Mouse (Mus musculus) urinary bladder, postnatal 4 days (tissue): Measurements from ENCODE around the gene Spry1.
"Not testable (repeated sequence)": the region's sequence is repeated elsewhere in the genome, so short reads cannot be mapped to it uniquely, and the experiment has no call there.

Experiments used
- DNase-seq, 2 experiments: peaks; one replicate each; pipeline ENCODE4 v3.0.0; 2021 to 2022; ENCODE audit warnings: low spot score in 2 of 2

Gene Spry1

DNA sequence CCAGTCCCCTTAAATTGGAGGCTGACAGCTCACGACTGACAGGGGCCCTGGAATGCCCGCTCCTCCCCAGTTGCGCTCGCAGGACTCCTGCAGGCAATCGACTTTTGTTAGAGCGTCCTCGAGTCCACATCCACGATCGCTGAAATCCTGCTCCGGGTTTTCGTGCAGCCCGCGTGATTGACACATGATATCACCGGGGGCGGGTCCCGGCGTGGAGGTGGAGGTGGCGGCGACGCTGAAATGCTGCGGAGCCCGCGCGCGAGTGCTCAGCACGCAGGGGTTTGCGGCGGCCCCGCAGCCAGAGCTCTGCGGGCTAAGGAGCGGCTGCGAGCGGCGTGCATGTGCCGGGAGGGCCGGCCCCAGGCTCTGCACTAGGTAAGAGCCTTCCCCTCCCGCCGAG, at the start of gene Spry1:
Gene Spry1 (plus strand): TSS at position 258 of the 400 bp plus-strand sequence.
- DNase-seq: peak; percentile 91 to 95

DNA sequence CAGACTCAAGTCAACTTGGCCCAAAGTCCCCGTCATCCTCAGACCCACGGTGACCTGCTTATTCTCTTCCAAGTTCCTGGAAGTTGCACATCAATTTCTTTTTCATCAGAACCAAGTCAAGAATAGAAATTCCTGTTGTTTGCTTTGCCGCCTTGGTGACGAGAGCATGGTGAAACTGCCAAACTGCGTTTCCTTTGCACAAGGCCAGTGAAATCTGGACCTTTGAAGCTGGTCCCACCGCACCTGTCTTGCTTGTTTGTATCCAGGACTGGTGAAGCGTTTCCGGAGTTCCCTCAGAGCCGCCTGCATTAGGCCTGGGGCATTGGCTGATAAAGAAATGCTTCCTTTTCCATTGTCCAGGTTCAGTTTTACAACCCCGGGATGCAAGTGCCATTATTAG, 44.0 kb upstream of the Spry1 start:
- DNase-seq: no peak

DNA sequence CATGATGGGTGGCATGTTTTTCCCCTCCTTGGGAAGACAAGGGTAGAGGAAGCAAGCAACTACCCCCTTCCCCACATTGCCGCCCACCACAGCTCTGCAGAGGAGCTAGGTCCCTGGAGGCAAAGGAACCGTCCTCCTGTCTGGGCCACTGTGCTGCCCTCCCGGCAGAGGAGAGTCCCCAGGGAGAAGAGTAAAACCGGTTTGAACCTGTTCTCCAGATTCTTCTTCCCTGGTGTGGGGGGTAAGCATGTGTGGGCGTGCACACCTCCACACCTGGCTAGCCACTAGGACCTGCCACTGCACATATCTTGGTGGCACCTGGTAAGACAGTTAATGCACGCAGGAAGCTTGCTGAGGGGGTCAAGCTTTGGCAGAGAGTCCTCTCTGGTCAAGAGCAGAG, 43.2 kb upstream of the Spry1 start:
- no peak for DNase-seq

DNA sequence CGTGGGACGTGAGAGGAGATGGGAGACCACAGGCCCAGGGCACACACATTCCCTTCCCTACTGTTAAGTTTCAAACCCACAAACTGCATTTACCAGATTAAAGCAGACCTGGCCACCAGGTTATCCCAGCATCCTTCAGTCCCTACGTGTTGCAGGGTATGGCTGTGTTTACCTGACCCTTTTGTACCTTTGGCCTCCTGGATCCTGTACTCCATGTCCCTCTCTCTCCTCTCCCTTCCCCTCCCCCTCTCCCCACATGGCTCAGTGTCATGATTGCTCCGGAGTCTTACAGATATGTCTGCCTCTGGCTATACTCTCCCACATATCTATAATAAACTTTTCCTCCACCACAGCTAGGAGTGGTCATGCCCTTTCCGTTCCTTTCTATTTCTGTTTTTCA, 42.5 kb upstream of the Spry1 start:
- DNase-seq: no peak

DNA sequence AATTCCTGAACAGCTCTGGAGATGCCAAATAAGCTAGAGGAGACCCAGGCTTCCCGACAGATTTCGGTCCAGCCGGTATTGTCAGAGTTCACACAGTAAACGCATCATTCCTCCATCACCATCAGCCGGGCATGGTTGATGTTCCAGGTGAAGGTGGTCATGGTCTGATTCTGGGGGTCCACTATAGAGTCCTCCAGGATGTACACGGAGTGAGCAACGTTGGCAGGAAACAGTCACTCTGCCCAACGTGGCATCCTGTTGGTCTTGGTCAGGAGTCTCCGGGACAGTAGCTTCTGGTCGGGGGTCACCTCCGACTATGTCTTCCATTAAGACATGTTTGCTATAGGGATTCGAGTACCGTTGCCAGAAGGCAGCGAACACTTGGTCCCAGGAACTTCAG, 40.1 kb upstream of the Spry1 start:
- DNase-seq: not testable (repeated sequence)

DNA sequence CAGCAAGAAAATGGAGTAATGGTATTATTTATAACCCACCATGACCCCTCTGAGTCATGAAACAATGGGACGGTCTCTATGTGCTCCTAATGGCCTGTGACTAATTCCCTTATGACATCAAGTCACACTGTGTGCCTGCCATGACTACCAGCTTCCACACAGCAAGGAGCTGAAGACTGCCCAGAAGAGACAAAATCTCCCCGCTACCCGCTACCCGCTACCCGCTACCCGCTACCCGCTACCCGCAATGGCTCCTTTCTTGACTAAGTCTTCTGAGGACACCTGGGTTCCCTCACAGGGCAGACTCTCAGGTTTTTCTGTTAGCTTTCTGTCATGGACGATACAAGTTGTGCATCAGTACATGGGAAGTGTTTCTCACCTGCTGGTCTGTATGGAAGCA, 37.4 kb upstream of the Spry1 start:
- DNase-seq: no peak

DNA sequence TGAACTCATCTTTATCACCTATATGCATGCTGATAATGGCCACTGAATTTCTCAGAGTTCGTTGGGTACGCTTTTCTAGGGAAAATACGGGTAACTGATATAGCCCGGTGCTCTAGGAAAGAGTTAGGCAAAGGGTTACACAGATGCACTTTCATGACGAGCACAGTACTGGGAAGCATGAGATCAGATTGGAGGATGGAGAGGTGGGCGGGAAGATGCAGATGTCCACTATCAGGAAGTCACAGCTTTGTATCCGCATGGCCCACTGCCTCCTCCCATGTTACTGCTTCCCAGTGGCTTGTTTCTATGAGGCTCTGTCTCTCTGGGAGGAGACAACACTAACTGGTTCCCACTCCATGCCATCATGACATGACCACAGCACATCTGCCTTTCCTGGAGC, 36.9 kb upstream of the Spry1 start:
- DNase-seq: no peak

DNA sequence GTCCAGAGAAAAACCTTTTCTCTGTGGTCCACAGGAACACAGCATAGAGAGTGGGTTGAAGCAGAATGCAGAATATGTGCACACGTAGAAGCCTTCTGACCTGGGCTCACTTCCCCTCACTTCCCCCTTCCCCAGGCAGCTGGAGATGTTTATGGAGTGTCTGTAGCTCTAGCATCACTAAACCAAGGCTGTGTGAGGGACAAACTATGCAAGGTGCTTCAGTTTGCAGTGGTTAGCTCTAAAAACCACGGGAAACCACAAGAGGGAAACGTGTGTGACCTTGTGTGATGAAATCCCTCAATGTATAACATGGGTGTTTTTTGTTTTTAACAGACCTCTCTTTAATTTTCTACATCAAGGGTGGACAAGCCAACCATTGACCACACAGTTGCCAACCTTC, 36.2 kb upstream of the Spry1 start:
- no peak for DNase-seq

DNA sequence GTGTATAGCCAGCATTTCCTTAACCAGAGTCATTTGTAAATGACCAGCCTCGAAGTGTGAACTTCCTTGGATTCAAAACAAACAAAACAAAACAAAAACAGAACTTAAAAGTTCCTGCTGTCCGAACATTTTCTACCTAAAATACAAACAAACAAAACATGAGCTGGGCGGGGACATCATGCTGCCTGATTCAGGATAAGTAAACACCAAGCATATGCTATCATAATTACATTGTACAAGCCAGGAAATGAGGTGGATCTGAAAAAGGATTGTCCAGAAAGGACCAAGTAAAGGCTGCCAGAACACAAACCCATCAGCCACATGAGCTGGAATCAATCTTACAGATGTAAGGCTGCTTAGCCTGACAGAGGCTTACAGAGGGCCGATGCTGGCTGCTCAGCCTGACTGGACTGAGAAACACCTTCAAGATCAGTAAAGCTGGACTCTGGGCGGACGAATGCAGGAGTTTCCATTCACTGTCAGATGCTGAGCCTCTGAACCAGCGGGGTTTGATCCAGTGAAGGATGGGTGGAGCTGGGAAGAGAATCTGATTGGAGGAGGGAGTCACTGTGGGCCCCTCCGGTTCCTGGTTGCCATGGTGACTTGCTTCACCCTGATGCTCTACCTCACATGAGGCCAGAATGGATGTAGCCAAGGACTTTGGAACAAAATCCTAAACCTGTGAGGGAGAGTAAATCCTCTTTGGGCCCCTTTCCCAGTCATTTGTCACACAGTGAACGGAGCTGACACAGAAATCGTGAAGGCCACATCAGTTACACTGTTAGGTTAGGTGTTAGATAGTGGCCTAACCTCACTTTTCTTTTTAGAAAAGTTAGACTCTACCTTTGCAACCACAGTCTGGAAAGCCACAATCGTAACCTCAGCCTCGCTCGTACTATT, 34.5 kb upstream of the Spry1 start:
- DNase-seq: no peak

DNA sequence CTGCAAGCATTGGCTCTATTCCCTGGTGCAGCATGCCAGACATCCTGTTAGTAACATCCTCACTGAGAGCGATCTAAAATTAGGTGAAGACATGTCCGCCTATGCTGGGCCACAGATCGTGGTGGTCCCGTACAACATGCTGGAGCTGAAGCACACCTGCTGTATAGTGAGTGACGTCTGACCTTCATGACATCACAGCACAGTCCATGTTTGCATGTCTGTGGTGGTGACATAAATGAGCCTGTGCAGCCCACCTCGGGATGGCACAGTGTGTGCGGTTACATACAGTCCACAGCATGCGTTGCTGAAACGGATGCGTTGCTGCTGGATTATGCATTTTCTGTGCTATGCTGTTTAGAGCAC, 33.9 kb upstream of the Spry1 start:
- no peak for DNase-seq

DNA sequence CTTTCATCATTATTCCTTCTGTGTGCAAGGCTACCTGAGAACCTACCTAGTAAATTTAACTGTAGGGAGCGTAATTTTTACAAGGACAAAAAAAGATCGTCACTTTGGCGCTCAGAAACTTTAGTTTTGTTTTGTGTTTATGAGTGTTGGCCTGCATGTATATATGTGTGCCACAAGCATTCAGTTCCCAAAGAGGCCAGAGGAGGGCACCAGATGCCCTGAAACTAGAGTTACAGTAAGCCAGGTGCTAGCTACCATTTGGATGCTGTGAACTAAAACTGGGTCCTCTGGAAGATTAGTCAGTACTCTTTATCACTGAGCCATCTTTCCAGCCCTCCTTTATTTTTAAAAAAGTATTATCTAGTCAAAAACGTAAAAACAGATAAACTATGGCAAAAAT, 30.8 kb upstream of the Spry1 start:
- DNase-seq: no peak

DNA sequence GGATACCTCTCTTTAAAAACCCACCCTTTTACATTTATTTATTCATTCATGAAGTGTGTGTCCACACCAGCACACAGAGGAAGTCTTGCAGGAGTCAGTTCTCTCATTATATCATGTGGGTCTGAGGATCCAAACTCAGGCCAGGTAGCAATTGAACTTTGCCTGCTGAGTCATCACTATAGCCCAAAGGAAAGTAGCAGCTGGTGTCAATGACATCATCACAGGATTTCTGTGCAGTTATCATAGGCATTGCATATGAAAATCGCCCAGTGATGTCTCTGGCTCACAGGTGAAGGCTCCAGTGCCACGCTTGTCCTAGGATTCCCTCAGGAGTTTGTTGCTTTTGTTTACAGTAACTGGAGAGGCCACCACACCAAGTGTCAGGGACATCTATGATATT, 29.1 kb upstream of the Spry1 start:
- no peak for DNase-seq

DNA sequence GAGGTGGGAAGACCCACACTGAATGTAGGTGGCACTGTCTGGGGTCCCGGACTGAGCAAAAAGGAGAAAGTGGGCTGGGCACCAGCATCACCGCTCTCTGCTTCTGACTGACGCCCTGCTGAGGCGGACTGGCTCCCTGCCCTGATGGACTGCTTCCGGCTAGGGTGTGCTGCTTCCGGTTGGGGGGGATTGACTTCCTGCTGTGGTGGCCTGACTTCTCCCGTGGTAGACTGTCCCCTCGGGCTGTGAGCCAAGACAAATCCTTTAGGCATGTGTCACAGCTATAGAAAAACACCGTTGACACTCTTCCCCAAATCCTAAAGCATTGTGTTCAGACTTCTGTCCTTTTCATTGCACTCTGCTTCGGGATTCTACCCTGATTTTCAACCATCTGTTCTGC, 26.0 kb upstream of the Spry1 start:
- DNase-seq: no peak

DNA sequence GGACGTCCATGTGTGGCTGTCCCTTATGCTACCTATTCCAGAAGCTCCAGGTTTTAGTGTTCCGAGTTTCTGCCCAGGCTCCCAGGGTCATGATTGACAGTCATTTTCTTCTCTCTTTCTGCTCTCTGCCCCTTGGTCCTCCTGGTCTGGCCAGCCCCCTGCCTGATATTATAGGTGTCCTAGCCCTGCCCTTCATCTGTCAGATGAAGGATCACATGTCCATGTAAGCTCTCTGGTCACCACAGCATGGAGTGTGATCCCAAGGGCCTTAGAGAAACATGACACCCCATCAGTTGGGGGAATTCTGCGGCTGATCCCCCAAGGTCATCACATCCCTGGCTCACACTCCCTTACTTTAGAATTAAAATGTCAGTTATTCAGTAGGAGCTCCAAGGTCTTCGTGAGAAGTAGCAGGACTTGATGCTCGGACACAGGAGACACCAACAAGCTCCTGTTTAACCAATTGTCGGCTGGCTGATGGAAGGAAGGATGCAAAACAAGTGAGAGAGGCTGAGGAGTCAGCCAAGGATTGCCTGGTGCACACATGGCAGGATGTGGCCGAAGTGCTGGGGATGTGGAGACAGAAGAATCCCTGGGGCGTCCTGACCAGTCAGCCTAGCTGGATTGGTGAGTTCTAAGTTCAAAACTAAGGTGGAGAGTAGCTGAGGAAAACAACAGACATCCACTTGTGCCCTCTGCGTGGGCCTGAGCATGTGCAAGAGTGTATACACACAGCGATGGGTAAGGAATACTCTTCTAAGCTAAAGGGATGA, 24.7 kb upstream of the Spry1 start:
- DNase-seq: peak in 1 of 2 experiments; percentile 46

DNA sequence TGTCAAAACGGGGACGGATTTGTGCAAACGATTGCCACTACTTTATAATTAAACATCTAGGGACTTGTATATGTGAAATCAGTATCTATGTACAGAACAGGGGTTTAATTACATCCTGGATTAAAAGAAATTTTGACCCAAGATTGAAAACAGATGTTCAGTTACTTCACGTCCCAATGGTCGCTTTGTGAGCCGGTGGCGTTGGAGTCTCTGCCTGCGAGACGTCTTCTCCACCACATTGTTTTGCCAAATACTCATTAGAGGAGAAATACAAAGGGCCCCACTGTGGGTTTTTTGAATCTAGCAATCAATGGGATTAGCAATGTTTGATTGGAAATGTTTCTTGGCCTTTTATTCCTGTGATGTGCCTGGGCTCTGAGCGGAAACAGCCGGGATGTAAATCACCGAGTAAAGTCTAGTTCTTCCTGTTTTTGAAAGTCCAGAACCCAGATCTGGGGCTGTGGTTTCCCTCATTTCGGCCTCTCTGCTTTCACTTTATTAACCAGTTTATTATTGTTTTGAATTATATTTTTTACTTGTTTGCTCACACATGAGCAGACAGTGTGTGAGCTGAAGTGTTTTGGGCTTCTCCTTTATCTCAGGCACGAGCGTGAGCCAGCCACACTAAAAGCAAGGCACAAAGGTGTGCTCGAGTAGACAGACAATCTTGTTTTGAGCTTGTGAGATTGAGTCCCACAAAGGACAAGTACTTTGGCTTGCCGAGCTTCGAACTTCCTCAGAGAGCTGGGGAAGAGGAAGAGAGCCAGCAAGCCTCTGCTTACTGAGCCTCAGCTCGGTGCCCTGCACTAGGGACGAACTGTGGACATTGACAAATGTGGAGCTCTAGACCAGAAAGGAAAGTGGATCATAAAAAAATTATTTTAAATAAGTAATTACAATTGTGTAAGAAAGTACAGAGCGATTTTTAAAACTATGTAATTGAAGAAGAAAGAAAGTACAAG, 22.9 kb upstream of the Spry1 start:
- no peak for DNase-seq

DNA sequence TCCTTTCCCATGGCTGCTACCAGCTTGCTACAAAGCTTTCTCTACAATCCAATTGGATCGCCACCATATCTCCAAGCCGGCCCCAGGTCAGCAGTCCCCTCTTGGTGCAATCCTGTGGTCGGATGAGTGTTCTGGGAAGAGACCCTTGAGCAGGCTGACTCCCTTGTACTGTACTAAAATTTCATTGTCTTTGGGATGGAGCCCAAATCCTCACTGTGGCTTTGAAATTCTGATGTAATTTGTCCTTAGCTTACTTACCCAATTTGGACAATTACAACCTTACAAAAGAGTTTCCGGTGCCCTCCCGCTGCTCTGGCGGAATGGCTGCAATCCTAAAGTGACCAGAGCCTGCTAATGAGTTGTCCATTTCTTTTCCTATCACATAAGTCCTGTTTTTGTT, 7.5 kb upstream of the Spry1 start:
- peak in 1 of 2 experiments; percentile 32 for DNase-seq

DNA sequence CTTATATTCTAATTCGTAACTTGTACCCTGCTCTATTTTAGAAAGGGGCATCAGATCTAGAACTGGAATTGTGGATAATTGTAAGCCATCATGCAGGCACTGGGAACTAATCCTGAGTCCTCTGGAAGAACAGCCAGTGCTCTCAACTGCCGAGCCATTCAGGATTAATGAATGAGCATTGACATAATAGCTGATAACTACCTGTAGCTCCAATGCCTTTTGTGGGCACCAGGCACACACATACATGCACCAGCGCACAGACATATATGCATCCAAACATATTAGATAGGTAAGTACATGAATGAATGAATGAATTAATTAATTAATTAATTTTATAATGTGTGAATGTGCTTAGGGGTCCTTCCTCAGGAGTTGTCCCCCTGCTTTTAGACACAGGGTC, 7.0 kb upstream of the Spry1 start:
- peak in 1 of 2 experiments; percentile 4 for DNase-seq

DNA sequence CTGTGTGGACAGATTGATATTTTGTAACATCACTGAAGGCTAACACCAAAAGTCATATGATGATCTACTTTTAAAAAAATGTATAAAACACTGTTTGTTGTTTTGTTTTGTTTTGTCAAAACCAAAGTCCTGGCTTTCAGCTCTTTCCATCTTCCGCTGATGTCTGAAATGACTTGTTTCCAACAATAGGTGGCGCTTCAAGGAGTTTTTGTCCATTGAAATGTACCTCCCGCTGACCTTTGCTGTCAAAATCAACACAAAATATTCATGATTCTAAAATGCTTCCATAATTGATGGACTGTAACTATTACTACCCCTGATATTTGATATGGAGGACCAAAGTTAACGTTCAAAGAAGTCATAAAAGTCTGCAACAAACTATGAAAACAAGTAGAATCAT, 5.1 kb upstream of the Spry1 start:
- DNase-seq: peak in 1 of 2 experiments; percentile 19

DNA sequence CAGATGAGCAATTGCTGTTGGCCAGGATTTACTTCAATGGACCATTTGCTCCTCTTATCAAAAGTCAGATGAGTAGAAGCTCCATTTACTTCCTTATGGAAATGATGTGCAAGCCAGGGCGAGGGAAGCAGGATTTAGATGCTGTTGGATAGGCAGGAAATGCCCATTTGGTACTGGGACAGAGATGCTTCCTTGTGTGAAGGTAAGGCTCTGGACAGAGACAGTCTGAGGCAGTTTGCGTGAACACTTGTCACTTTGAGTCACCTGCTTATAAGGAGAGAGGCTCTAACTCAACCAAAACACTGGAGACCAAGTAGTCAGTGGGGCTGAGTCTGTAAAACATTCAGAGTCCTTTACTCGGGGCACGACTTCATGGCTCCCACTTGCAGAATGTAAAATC, 2.8 kb upstream of the Spry1 start:
- peak in 1 of 2 experiments; percentile 20 for DNase-seq

DNA sequence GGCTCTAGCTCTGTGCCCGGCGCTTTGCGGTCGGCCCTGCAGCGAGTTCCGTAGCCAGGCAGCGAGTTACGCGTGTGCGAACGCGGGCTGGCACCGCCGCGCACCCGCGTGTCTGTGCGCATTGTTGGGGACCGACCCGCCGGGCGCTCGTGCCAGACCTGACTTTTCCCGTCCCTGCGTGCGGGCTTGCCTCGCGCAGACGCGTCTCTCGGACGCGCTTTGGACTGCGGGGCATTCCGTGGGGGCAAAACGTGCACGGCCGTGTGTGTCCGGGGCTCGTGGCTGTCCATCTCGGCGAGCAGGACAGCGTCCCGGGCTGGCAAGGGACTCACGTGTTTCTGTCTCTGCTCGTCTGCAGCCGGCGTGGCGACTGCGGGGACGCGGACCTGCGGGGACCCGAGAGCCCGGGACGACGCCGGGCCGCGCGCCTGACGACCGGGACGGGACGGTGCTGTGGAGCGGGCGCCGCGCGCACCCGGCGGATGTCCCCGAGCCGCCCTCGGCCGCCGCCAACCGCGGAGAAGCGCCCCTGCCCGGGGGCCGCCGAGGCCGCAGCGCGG, 495 bp downstream of the Spry1 start:
- peak; percentile 43 to 63 for DNase-seq

DNA sequence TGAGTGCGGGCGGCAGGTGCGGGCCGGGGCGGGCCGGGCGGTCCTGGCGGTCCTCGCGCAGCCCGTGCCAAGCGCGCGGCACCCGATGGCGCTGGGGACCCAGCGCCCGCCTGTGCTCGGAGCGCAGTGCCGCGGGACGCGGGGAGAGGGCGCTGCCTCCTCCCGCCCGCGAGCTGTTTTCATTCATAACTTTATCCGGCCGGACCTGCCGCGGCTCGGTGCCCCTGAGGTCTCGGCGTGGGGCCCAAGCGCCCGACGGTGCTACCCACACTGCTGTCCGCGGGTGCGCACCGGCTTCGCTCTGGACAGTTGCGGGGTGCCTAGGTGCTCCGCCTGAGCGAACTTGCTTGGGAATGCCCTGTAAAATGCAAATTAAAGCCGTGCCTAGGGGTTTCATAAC, 1.1 kb downstream of the Spry1 start:
- DNase-seq: peak; percentile 66 to 71
